Mouse (Mus musculus): ENCODE measurements around the gene C77080.
A peak's percentile ranks its signal among the peaks of the same experiment; 100 is the strongest.

Gene C77080

DNA sequence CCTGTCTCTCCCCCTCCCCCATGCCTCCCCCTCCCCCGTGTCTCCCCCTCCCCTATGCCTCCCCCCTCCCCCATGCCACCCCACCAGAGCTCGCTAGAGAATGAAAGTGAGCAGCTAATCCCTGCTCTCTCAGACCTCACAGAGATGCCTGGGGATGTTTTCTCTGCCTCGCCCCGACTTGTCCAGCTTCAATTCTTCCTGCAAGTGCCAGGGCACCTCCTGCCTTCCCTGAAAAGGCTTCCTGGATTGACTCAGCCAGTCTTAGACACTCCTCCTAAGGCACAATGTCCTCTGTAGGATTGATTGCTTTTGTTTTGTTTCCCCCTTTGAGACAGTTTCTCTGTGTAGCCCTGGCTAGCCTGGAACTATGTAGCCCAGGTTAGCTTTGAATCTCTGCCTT, at the start of gene C77080:
C77080 (minus strand) TSS at position 209 of the 400 bp plus-strand sequence.
- no peak for DNase-seq (ENCODE audit: low spot score in 2 of 2)

- DNase-seq (ENCODE audit: low spot score in 2 of 2), result no peak
These were observed 46.7 kb upstream of the C77080 start for GRCm38 (mm10) chr4:129307936-129308335.

DNA sequence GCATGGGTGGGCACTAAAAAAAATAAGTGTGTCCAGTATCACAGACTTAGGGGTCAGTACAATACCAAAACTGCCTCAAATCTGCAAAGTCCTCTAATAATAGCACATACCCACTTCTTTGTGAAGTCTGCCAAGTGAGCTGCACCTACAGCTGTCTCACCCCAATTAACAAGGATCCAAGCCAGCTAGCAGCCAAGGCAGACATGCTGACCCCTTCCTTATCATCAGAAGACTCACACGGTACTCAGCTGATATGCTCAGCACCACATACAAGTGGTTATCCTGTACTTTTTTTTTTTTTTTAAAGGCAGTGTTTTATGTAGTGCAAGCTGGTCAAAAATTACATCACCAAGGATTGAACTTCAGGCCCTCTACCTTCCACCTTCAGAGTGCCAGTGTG, 43.1 kb upstream of the C77080 start:
- DNase-seq (ENCODE audit: low spot score in 2 of 2), result no peak

DNA sequence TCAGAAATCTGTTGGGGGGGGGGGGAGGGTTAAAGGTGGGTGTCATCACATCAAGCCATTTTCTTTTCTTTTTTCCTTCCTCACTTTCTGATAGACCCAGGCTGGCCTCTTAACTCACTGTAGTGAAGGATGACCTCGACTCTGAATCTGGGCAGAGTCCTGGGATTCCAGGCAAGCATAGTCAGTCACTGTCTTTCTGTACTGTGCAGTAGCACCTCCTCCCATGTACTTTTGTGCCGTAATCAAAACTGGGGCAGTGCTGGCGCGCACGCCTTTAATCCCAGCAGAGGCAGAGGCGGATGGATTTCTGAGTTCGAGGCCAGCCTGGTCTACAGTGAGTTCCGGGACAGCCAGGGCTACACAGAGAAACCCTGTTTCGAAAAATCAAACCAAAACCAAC, 42.6 kb upstream of the C77080 start:
- no peak for DNase-seq (ENCODE audit: low spot score in 2 of 2)

GRCm38 (mm10) chr4:129303401-129303800, 42.2 kb upstream of the C77080 start:
- DNase-seq (ENCODE audit: low spot score in 2 of 2), result no peak

- no peak for DNase-seq (ENCODE audit: low spot score in 2 of 2)
These were observed 37.9 kb upstream of the C77080 start for GRCm38 (mm10) chr4:129299121-129299520.

- no peak for DNase-seq (ENCODE audit: low spot score in 2 of 2)
These were observed 36.5 kb upstream of the C77080 start for GRCm38 (mm10) chr4:129297724-129298123.

- DNase-seq (ENCODE audit: low spot score in 2 of 2), result no peak
These were observed 34.9 kb upstream of the C77080 start for GRCm38 (mm10) chr4:129296066-129296465.

DNA sequence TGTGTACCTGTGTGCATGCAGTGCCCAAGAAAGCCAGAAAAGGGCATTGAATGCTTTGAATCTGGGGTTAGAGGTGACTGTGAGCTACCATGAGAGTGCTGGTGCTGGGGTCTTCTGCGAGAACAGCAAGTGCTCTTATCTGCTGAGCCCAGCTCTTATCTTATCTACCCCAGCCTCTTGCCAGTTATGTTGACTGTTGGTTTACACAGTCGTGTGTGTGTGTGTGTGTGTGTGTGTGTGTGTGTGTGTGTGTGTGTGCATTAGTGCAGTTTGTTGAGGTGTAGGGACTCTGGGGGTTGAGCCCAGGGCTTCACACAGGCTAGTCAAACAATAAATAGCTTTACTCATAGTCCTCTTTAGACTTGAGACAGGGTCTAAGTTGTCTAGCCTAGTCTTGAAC, 34.0 kb upstream of the C77080 start:
- no peak for DNase-seq (ENCODE audit: low spot score in 2 of 2)

GRCm38 (mm10) chr4:129293702-129294101, 32.5 kb upstream of the C77080 start:
- no peak for DNase-seq (ENCODE audit: low spot score in 2 of 2)

- DNase-seq (ENCODE audit: low spot score in 2 of 2), result no peak
These were observed 31.6 kb upstream of the C77080 start for GRCm38 (mm10) chr4:129292831-129293230.

DNA sequence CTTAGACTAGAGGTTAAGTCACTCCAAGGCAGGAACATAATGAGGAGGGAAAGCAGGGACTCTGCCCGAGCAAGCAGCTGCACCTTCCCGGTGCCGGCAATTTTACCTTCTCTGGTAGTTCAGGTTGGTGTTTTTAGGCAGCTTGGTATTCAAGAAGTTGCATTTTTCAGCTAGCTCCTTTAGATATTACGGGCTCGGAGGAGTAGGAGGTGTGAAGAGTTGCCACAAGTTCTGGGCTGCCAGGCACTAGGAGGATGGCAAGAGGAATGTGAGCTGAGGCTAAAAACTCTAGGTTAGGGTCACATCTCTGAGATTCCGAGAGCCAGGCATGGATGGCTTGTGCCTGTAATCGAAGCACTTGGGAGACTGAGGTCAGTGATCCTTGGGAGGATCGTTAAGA, 28.5 kb upstream of the C77080 start:
- no peak for DNase-seq (ENCODE audit: low spot score in 2 of 2)

- no peak for DNase-seq (ENCODE audit: low spot score in 2 of 2)
These were observed 26.9 kb upstream of the C77080 start for GRCm38 (mm10) chr4:129288067-129288466.

DNA sequence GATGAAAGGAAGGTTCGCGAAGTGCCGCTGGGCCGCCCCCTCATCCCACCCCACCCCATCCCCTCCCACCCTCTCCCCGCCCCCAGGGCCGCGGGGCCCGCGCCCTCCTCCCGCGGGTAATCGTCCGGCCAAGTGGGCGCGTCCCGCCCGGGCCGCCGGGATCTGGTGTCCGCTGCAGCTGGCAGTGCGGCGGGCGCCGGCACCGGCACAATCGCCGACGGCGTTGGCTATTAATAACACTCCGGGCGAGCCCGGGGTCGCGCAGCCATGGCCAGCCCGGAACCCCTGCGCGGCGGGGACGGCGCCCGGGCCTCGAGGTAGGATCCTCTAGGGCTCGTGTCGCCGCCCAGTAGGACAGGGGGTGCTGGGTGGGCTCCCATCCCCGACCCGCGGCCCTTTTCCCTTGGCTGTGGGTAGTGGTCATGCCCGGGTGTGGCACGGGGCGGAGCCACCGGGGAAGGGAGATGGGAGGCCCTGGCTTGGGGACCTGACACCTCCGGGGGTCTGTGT, 26.3 kb upstream of the C77080 start, which contains the start of gene Sync:
Sync (plus strand) TSS at position 146 of the 510 bp plus-strand sequence.
- peak; percentile 40 to 60 for DNase-seq (ENCODE audit: low spot score in 2 of 2)

DNA sequence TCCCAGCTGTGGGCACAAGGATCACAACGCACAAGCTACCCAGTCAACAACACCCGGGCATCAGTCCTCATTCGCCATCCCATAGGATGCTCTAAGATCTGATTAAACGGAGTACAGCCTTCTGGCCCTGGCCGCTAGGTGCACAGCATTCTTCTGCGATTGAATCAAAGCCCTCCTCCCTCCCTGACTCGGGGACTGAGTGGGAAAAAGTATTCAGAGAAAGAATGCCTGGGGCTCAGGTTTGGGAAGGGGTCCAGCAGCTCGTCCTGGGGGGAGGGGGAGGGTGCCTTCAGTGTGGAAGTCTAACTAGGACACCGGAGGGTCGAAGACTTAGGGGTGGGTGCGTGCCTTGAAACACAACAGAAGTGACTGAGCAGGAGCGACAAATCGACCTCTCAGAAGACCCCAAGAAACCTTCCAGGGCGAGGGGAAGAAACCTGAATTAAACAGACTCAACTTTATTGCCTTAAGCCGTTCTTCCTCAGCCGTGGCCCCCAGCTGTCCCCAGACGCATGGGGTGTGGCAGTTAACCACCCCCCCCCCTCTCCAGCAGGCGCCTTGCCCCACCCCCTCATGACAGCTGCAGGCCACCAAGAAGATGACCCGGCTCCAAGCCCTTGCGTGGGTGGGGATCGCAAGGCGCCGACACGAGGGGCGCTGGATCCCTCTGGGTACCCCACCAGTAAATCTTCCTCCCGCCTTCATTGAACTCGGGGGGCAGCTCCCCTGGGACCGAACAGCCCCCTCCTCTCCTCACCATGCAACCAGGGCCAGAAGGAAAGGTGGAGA, 25.7 kb upstream of the C77080 start:
- DNase-seq (ENCODE audit: low spot score in 2 of 2), result no peak

DNA sequence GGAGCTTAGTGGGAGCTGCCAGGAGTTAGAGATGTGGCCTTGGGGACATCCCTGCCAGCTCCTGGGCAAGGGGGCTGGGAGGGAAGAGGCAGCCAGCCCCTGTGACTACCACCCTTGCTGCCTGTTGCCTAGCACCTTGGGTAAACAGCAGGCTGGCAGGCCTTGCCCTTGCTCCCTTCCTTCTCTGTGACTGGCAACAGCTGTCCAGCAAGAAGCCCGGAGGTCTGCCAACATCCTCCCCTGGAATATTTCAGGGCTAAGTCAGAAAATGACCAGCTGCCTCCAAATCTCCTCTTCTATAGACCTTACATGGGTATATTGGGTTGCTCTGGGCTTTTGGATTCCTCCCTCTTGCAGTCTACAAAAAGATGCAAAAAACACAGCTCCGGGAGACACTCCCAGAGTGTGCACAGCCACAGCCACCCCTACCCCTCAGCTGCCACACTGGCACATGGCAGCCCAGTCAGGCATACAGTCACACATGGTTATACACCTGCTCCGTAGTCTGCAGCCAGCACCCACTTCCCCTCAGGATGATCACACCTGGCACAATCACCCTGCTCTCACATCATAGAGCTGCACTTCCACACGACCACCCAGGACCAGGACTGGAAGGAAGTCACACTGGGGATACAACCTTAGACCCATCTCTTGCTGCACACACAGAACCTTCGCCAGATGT, 24.9 kb upstream of the C77080 start:
- no peak for DNase-seq (ENCODE audit: low spot score in 2 of 2)

- no peak for DNase-seq (ENCODE audit: low spot score in 2 of 2)
These were observed 23.5 kb upstream of the C77080 start for GRCm38 (mm10) chr4:129284685-129285084.

GRCm38 (mm10) chr4:129283226-129283625, 22.0 kb upstream of the C77080 start:
- no peak for DNase-seq (ENCODE audit: low spot score in 2 of 2)

DNA sequence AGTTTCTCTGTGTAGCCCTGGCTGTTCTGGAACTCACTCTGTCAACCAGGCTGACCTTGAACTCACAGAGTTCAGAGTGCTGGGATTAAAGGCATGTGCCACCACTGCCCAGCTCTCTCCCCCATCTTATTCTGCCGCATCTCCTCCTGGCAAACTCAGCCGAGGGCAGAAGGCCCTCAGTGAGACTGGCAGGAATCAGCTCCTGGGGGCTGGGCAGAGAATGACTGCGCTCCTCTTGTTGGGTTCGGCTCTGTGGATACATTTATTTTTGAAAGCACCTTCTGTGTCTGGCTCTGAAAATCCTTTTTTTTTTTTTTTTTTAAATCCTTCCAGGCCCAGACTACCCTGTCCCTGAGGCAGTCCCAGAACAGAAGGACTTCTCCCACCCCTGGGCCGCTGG, 21.6 kb upstream of the C77080 start:
- DNase-seq (ENCODE audit: low spot score in 2 of 2), result no peak

DNA sequence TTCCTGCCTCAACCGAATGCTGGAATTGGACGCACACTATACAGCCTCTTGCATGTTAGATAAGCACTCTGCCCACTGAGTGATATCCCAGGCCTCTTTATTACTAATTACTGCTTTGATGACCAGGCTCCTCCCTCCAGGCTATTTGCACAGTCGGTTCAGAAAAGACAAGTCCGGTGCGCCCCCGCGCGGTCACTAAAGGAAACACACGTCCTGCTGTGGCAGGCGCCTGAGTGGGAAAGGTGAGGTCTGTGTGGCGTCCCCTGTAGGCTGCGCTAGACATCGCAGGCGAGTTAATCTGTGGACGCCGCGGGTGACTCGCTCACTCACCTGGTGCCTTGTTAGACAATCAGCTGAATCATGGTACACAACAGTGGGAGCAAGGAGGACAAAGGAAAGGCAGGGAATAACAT, 15.3 kb upstream of the C77080 start:
- DNase-seq (ENCODE audit: low spot score in 2 of 2), result peak; percentile 91 to 98

GRCm38 (mm10) chr4:129272756-129273046, 11.5 kb upstream of the C77080 start:
- DNase-seq (ENCODE audit: low spot score in 2 of 2), result peak; percentile 55 to 77

DNA sequence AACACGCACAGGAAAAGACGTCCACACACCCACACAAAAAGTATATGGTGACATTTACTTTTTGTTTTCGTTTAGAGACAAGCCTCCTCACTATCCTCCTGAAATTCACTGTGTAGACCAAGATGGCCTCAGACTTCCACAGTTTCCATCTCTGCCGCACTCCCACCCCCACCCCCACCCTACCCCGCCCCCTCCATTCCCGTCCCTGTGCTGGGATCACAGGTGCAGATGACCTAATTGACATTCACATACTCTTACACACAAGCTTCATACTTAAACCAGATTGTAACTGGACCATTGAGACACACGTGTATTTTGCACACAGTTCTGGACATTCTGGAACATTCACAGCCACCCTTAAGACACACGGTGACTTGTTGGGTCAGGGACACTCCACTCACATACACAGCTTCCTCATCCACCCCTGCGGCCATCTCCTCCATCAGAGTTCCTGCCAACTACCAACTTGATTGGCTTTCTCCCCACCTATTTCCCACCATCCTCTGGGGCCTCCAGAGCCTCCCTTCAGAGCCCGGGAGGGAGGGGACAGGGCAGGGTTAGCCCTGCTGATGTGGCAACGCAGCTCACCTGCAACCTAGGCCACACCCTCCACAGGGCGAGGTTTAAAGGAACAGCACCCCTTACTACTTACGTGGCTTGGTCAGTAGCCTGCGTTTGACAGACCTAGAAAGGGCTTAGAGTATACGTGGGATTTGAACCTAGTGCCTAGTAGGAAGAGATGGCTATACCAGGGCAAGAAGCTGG, 11.0 kb upstream of the C77080 start:
- peak; percentile 48 to 61 for DNase-seq (ENCODE audit: low spot score in 2 of 2)
